Comparison of ENCODE assay signal across 24 mouse cellular contexts in genomic region chr16:49726216-49726615, GRCm38 (mm10). TPM values are rescaled to one million over a fixed set of nuclear protein-coding genes. Genes with fewer than 3 reads are reported as not detected.
DNase-seq lines count a peak whose midpoint lies in the region; ATAC-seq and TF ChIP-seq lines count a peak whose summit lies in the region.
"Had no signal": no experiment of that assay in that cellular context is flagged by ENCODE, and none has a peak within 500 bp of the region (broad histone marks: within the 10 kb centered on the region; RNA-seq: fewer than 3 reads in every experiment).

No protein-coding gene starts in this region.

- no peak for TF ChIP-seq CTCF in MEL (IDR thresholded peaks at IDR 0.05 in 2 of 3, conservative IDR thresholded peaks at IDR 0.05 in 1 of 3; ENCODE audit: control insufficient read depth in 1 of 3, insufficient read depth in 1 of 3, low read depth in 2 of 3, low read length in 3 of 3, poor library complexity in 1 of 3, severe bottlenecking in 1 of 3)
- no peak for TF ChIP-seq CTCF in stomach, postnatal 0 days (IDR thresholded peaks at IDR 0.05; ENCODE audit: low read depth)

- TF ChIP-seq POLR2A in MEL (IDR thresholded peaks at IDR 0.05; ENCODE audit: control insufficient read depth in 1 of 2, insufficient read depth in 1 of 2, low read depth in 1 of 2, low read length in 2 of 2, poor library complexity in 1 of 2), result no peak

- DNase-seq in ES-CJ7 (ENCODE audit: low read depth, low spot score) (peak; percentile 55), MEL (ENCODE audit: low read depth, low spot score) (peak; percentile 19), WW6 (ENCODE audit: low read depth, low spot score) (peak; percentile 16)
- no peak for DNase-seq in cerebellum, postnatal 25 days
- no peak for DNase-seq in stomach, postnatal 0 days (ENCODE audit: low spot score)
- no peak for DNase-seq in forebrain, embryonic 10.5 days (ENCODE audit: extremely low spot score, low spot score)
- DNase-seq: adrenal gland, adult 8-10 months; adrenal gland, postnatal 14 days; adrenal gland, postnatal 36 days; B cell, adult 2 months; cerebellum, adult 11 months; cerebellum, adult 2 months; cerebellum, postnatal 36 days; embryo, embryonic 11 days had no signal

- WGBS in stomach, postnatal 0 days, result 75% methylated on average over 3 of the region's 3 CpGs
- WGBS in forebrain, embryonic 10.5 days, result 82% methylated on average over 3 of the region's 3 CpGs

- peak; percentile 26; the same call in 1 of the 2 replicates for ATAC-seq in erythroblast, adult 5-6 weeks (replicated peaks; ENCODE audit: low FRiP score, poor library complexity, severe bottlenecking)
- no peak for ATAC-seq in stomach, postnatal 0 days (ENCODE audit: low FRiP score, low TSS enrichment)
- ATAC-seq: activated CD4-positive, CD25-positive, alpha-beta regulatory T cell, adult 4 months; CD4-positive, CD25-positive, alpha-beta regulatory T cell, adult 4 months; forebrain, embryonic 14.5 days; forebrain, embryonic 16.5 days had no signal

- no peaks in the 10 kb centered on the region for H3K27me3 ChIP-seq in MEL (ENCODE audit: control insufficient read depth in 1 of 2, insufficient read depth in 2 of 2, low read length in 2 of 2)
- no peaks in the 10 kb centered on the region for H3K27me3 ChIP-seq in stomach, postnatal 0 days (ENCODE audit: control insufficient read depth, insufficient read depth, low read length)
- no peaks in the 10 kb centered on the region for H3K27me3 ChIP-seq in forebrain, embryonic 10.5 days (ENCODE audit: poor library complexity, severe bottlenecking)
- H3K27me3 ChIP-seq: CH12.LX; embryonic facial prominence, embryonic 13.5 days; embryonic facial prominence, embryonic 15.5 days; forebrain, embryonic 12.5 days had no signal

- H3K79me2 ChIP-seq in MEL (ENCODE audit: control insufficient read depth, insufficient read depth, low read length, poor library complexity), result no peaks in the 10 kb centered on the region

- no peak for TF ChIP-seq EP300 in MEL (IDR thresholded peaks at IDR 0.05; ENCODE audit: low read depth in 1 of 2, low read length in 2 of 2)
- no peak for TF ChIP-seq EP300 in stomach, postnatal 0 days (optimal IDR thresholded peaks at IDR 0.05)

- H3K9ac ChIP-seq in MEL (ENCODE audit: control insufficient read depth, low read depth, low read length, poor library complexity, severe bottlenecking), result no peak overlapping the region
- H3K9ac ChIP-seq in stomach, postnatal 0 days (ENCODE audit: low read length), result no peak overlapping the region
- H3K9ac ChIP-seq: embryonic facial prominence, embryonic 13.5 days; embryonic facial prominence, embryonic 15.5 days; forebrain, embryonic 12.5 days had no signal

- no peaks in the 10 kb centered on the region for H3K9me3 ChIP-seq in MEL (replicated peaks; ENCODE audit: insufficient read depth, low read length)
- H3K9me3 ChIP-seq in stomach, postnatal 0 days (ENCODE audit: control insufficient read depth, low read length), result no peaks in the 10 kb centered on the region
- H3K9me3 ChIP-seq in forebrain, embryonic 10.5 days, result no peaks in the 10 kb centered on the region
- H3K9me3 ChIP-seq: embryonic facial prominence, embryonic 13.5 days; embryonic facial prominence, embryonic 15.5 days; forebrain, embryonic 12.5 days; G1E had no signal

- H3K4me2 ChIP-seq in stomach, postnatal 0 days (replicated peaks; ENCODE audit: low read depth), result no peak overlapping the region
- H3K4me2 ChIP-seq: embryonic facial prominence, embryonic 13.5 days; embryonic facial prominence, embryonic 15.5 days; forebrain, embryonic 12.5 days had no signal

- H3K4me3 ChIP-seq in MEL (ENCODE audit: control insufficient read depth in 1 of 2, insufficient read depth in 1 of 2, low read depth in 2 of 2, low read length in 2 of 2), result no peak overlapping the region
- no peak overlapping the region for H3K4me3 ChIP-seq in stomach, postnatal 0 days (ENCODE audit: low read depth, low read length)
- no peak overlapping the region for H3K4me3 ChIP-seq in forebrain, embryonic 10.5 days
- H3K4me3 ChIP-seq: embryonic facial prominence, embryonic 13.5 days; embryonic facial prominence, embryonic 15.5 days; forebrain, embryonic 12.5 days had no signal

- peaks cover 19 to 30% of the 10 kb centered on the region in 2 experiments for H3K4me1 ChIP-seq in MEL (ENCODE audit: control insufficient read depth in 1 of 2, insufficient read depth in 2 of 2, low read length in 2 of 2)
- H3K4me1 ChIP-seq in stomach, postnatal 0 days (replicated peaks; ENCODE audit: control insufficient read depth, insufficient read depth), result no peaks in the 10 kb centered on the region
- peaks cover 13% of the 10 kb centered on the region for H3K4me1 ChIP-seq in forebrain, embryonic 10.5 days
- H3K4me1 ChIP-seq: embryonic facial prominence, embryonic 15.5 days had no signal

- H3K27ac ChIP-seq in MEL (ENCODE audit: control insufficient read depth, low read depth, low read length), result peak overlapping the region; percentile 63
- H3K27ac ChIP-seq in stomach, postnatal 0 days (replicated peaks), result no peak overlapping the region
- H3K27ac ChIP-seq in forebrain, embryonic 10.5 days, result no peak overlapping the region
- H3K27ac ChIP-seq: embryonic facial prominence, embryonic 13.5 days; embryonic facial prominence, embryonic 15.5 days; forebrain, embryonic 12.5 days had no signal

- no peak for TF ChIP-seq RAD21 in MEL (IDR thresholded peaks at IDR 0.05; ENCODE audit: low read depth, low read length)

- peaks cover 0 to 34% of the 10 kb centered on the region in 2 experiments; a peak in 2 of 4 replicates for H3K36me3 ChIP-seq in MEL (ENCODE audit: control insufficient read depth in 1 of 2, insufficient read depth in 2 of 2, low read length in 2 of 2)
- no peaks in the 10 kb centered on the region for H3K36me3 ChIP-seq in stomach, postnatal 0 days (ENCODE audit: control insufficient read depth, insufficient read depth, low read length)
- H3K36me3 ChIP-seq in forebrain, embryonic 10.5 days (replicated peaks), result no peaks in the 10 kb centered on the region
- H3K36me3 ChIP-seq: embryonic facial prominence, embryonic 13.5 days; embryonic facial prominence, embryonic 15.5 days; forebrain, embryonic 12.5 days had no signal

TF ChIP-seq in MEL, 35 proteins besides CTCF, POLR2A, EP300 and RAD21:
- TF ChIP-seq SIN3A (IDR thresholded peaks at IDR 0.05; ENCODE audit: low read length), result no peak

RNA-seq across cellular contexts. Expression of gene Ift57, which starts 27.2 kb away (rescaled TPM):
- total RNA-seq in MEL (2012; rRNA removed), result 5.7 and 6.3 TPM in 2 replicates
- polyA plus RNA-seq in MEL (2012; ENCODE audit: insufficient read depth in 1 of 2, insufficient read length in 2 of 2, low read depth in 1 of 2, low replicate concordance in 2 of 2, missing spikeins in 1 of 2), result 10 to 100 TPM in 1 of 2 experiments, not detected in 1; 11.1 TPM
- total RNA-seq in erythroblast, adult 5-6 weeks (2015; ENCODE audit: low replicate concordance), result 41.8 and 77.4 TPM in 2 replicates
- 60.3 and 96.7 TPM in 2 replicates for total RNA-seq in erythroblast, adult 5-6 weeks (2017; ENCODE audit: low replicate concordance)
- 11.9 and 13.8 TPM in 2 replicates for polyA plus RNA-seq in stomach, postnatal 0 days (2015; fragmentation: Nextera tagmentation; extraction: Ambion mirVana)
- 23.7 and 25.0 TPM in 2 replicates for polyA plus RNA-seq in forebrain, embryonic 10.5 days (2016; fragmentation: Nextera tagmentation; extraction: Ambion mirVana)

Comparison
In these comparisons a context has a peak if more than half of its experiments do, and no peak if none do; other contexts are left out.
1. DNase-seq: peak in ES-CJ7 (single experiment), MEL (single experiment) and WW6 (single experiment); none in cerebellum, postnatal 25 days (0 of 2), stomach, postnatal 0 days (single experiment) and forebrain, embryonic 10.5 days (single experiment).